Mouse (Mus musculus) CH12.LX (cell line): ENCODE data around the gene Fcgr1.

ENCODE experiments used
- CTCF ChIP-seq, 2 experiments: IDR thresholded peaks in 1 of 2; conservative IDR thresholded peaks in 1 of 2; 2 replicates each; pipeline ENCODE4 v1.5.1; 2011 to 2012; ENCODE audit warnings: low read depth in 2 of 2, low read length in 2 of 2, improper control_type of control experiment in 1 of 2, inconsistent platforms in 1 of 2, mild to moderate bottlenecking in 1 of 2, moderate library complexity in 1 of 2
- MEF2A ChIP-seq: IDR thresholded peaks from 2 replicates; pipeline ENCODE4 v1.6.1; 2014; ENCODE audit warnings: low read depth, mild to moderate bottlenecking, inconsistent platforms, low read length, improper control_type of control experiment, borderline replicate concordance
- USF1 ChIP-seq: IDR thresholded peaks from 2 replicates; pipeline ENCODE4 v1.6.1; 2014; ENCODE audit warnings: low read depth, mild to moderate bottlenecking, inconsistent platforms, low read length, improper control_type of control experiment
- USF2 ChIP-seq: conservative IDR thresholded peaks from 2 replicates; pipeline ENCODE4 v1.6.1; 2011; ENCODE audit warnings: low read depth, low read length, improper control_type of control experiment

DNA sequence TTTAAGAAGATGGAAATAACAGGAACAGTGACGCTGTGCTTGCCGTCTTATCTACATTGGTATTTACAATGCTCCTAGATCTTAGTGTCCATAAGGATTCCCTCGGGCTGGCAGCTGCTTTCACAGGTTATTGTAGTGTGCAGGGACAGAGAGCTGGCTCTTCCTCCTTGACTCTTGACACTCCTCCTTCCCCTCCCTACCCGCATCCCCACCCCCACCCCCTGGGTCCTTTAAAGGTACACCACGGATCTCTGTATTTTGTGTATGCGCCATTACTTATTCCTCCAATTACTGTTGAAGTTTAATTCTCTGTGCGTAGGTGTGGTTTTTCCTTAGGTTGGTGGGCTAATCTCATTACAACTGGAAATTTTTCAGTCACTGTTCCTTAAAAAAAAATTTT lies 41.8 kb upstream of the Fcgr1 start:
- TF ChIP-seq USF1 (no peak), MEF2A (no peak), CTCF (conservative IDR thresholded peaks at IDR 0.05 in 1 of 2, IDR thresholded peaks at IDR 0.05 in 1 of 2; ENCODE audit: low read depth in 2 of 2, low read length in 2 of 2) (no peak), USF2 (no peak)
